Mouse (Mus musculus) CD8-positive naive resting alpha-beta T cell, adult 57 days (primary cell): ENCODE measurements around the gene Abca13. TPM values are rescaled to one million over a fixed set of nuclear protein-coding genes. Genes with fewer than 3 reads are reported as not detected.

Experiments
- total RNA-seq: library from RNA; stranded (reverse); gene quantifications from one replicate; pipeline ENCODE4 v1.2.4, GENCODE M21; 2023

Abca13 gene
- 0.12 TPM for total RNA-seq

DNA sequence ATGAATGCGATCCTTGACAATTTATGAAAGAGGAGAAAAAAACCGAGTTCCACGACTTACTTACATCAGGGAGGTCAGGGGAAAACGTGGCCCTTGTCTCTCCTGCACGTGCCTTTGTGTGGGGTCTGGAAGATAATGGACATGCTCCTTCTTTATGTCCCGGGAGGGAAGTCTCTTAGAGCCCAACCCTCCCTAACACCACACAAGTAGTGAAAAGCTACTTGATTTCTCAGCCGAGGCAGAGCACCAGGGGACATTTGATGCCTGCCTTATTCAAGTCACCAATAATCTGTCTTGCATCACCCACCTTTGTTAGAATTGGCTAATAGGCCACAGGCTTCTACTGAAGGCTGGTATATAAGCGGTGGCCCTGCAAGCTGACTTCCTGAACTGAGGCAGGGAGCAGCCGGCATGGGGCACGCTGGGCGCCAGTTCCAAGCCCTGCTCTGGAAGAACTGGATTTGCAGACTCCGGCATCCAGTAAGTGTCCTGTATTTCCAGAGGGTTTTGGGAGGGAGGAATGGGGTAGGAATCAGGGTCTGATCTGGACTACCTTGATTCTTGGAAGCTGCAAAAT, at the start of gene Abca13:
TSS of gene Abca13 (plus strand) at position 388 of the 577 bp plus-strand sequence.

Other genes starting within 250 kb of the Abca13 start
- gene Pkd1l1, start 218.7 kb upstream of the Abca13 start, total RNA-seq, result not detected
- gene Hus1, start 180.8 kb upstream of the Abca13 start, total RNA-seq, result 9.7 TPM
- gene Gm11992, start 143.3 kb upstream of the Abca13 start, total RNA-seq, result not detected
- gene Sun3, start 143.0 kb upstream of the Abca13 start, total RNA-seq, result not detected
- not detected for gene Upp1, start 73.8 kb upstream of the Abca13 start, total RNA-seq